Mouse (Mus musculus) liver, postnatal 0 days (tissue): ENCODE measurements at regions not wholly inside any gene's neighbourhood (a gene's known extent, or its start where the extent isn't known, plus 50 kb on each side); places are given as distances from the start of the nearest gene placed in this dataset.

Experiments used
- CTCF ChIP-seq: sonication (generic); IDR thresholded peaks from 2 replicates; pipeline ENCODE4 v1.5.1; 2016; ENCODE audit warnings: antibody characterized with exemption, low read depth
- EP300 ChIP-seq: IDR thresholded peaks from 2 replicates; pipeline ENCODE4 v1.6.1; 2016; ENCODE audit warnings: antibody characterized with exemption, low read depth, mild to moderate bottlenecking

GRCm38 (mm10) chr5:97195281-97195660 is 83.9 kb upstream of the Paqr3 start:
- no peak for TF ChIP-seq CTCF
- TF ChIP-seq EP300: no peak
